Mouse (Mus musculus): ENCODE measurements around the gene Gm38392. TPM values are rescaled to one million over a fixed set of nuclear protein-coding genes. Genes with fewer than 3 reads are reported as not detected.
"Not testable (repeated sequence)": the region's sequence is repeated elsewhere in the genome, so short reads cannot be mapped to it uniquely, and the experiment has no call there.

The Gm38392 gene
- total RNA-seq, 4 experiments from 2014 or later, result 0.72 to 2.2 (median 0.81) TPM

GRCm38 (mm10) chr3:88280035-88280434 lies 7.0 kb downstream of the Gm38392 start:
- DNase-seq (ENCODE audit: low spot score in 2 of 2), result no peak

DNA sequence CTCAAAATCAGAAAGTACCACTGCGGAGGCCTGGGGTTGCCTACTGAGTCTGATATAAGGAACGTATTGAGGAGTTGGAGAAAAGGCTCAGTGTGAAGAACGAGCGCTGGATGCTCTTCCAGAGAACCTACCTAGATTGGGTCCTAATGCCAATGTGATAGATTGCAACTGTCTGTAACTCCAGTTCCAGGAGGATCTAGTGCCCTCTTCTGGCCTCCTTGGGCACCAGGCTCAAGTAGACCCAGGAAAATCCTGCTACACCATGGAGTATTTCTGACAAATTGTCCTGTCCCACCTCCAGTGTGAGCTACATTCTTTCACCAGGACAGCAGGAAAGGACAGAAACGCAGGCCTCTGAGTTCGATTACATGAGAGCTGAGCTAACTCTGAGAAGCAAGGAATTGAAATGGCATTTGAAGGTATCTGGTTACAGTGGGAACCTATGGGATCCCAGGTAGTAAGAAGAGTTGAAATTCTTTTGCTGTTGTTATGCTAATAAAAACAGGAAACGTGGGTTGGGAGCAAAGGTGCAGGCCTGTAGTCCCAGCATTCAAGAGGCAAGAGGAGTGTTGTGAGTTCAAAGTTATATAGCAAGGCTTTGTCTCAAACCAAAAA lies 10.4 kb downstream of the Gm38392 start:
- DNase-seq (ENCODE audit: low spot score in 2 of 2), result no peak

DNA sequence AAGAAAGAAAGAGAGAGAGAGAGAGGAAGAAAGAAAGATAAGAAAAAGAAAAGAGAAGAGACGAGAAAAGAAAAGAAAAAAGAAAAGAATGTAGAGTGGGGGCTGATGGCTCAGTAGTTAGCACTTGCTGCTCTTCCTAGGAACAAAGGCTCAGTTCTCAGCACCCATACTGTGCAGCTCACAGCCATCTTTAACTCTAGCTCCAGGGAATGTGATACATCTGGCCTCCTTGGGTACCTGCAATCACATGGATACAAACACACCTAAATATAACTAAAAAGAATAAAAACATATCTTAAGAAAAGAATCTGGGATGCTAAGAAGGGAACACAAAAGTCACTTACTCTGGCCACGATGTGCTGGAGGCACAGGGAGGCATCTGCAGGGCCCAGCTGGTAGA lies 10.9 kb downstream of the Gm38392 start:
- no peak for DNase-seq (ENCODE audit: low spot score in 2 of 2)

DNA sequence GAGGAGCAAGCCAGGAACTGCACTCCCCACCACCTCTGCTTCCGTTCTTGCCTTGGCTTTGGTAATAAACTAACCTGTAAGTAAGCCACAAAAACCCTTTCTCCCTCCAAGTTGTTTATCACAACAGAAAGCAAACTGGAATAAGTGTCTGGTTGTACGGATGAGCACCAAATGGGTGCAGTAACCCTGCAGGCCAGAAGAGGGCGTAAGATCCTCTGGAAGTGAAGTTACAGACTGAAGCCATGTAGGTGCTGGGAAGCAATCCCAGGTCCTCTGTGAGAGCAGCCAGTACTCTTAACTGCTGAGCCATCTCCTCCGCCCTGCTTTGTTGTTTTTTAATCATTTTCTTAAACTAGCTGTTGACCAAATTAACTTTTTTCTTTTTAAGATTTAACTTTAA lies 13.0 kb downstream of the Gm38392 start:
- no peak for DNase-seq (ENCODE audit: low spot score in 2 of 2)

DNA sequence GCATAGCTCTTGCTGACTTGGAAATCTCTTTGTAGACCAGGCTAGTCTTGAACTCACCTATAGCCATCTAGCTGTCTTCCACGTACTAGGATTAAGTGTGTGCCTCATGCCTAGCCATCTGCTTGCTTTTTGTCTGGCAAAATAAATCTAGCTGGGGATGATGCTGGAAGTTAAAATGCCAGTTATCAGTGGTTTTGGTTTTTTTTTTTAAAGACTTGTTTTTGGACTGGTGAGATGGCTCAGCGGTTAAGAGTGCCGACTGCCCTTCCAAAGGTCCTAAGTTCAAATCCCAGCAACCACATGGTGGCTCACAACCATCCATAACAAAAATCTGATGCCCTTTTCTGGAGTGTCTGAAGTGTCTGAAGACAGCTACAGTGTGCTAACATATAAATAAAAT lies 15.2 kb downstream of the Gm38392 start:
- DNase-seq (ENCODE audit: low spot score in 2 of 2), result no peak

DNA sequence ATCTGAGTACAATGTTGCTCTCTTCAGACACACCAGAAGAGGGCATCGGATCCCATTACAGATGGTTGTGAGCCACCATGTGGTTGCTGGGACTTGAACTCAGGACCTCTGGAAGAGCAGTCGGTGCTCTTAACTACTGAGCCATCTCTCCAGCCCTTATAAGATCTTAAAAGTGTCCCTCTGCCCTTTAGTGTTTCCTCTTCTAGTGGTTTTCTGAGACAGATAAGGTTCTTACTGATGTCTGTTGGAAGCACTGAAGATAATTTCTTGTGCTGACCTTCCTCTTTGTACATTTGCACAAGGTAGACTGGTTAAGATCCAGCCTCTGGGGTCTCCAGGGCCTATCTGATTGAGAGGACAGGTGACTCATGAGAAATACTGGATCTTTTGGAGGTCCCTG lies 15.7 kb downstream of the Gm38392 start:
- DNase-seq (ENCODE audit: low spot score in 2 of 2), result not testable (repeated sequence)

GRCm38 (mm10) chr3:88268991-88269390 lies 18.0 kb downstream of the Gm38392 start:
- no peak for DNase-seq (ENCODE audit: low spot score in 2 of 2)

DNA sequence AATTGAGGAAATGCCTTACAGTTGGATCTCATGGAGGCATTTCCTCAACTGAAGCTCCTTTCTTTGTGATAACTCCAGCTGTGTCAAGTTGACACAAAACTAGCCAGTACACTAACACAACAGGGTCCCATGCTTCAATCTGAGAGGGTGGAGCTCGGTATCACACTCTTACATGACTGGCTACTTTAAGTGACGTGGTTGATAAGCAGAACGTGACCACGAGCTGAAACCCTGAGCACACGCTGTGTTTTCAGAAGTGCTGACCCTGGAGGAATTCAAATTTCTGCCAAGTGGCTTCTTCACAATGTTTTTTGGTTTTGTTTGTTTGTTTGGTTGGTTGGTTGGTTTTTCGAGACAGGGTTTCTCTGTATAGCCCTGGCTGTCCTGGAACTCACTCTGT lies 19.0 kb downstream of the Gm38392 start:
- DNase-seq (ENCODE audit: low spot score in 2 of 2), result not testable (repeated sequence)

GRCm38 (mm10) chr3:88262346-88262745 lies 24.7 kb downstream of the Gm38392 start:
- DNase-seq (ENCODE audit: low spot score in 2 of 2), result no peak

- no peak for DNase-seq (ENCODE audit: low spot score in 2 of 2)
Measured at GRCm38 (mm10) chr3:88256382-88256781, 30.6 kb downstream of the Gm38392 start.

DNA sequence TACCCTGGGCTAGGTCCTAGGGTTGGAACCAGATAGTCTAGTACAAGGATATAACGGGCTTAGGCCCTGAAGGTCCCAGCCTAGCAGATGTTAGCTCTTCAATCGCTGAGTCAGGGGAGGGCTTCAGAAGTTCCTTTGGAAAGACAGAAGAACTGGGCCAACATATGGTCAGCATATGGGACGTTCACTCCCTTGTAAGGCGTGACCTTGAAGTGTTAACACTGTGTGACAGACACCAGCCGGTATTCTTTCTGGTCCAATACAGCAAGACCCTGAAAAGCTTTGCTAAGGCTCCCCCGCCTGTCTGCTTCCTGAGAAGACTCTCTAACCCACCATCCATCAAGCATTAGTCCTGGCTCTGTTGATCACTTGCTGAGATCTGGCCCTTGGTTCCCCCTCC lies 31.1 kb downstream of the Gm38392 start:
- no peak for DNase-seq (ENCODE audit: low spot score in 2 of 2)

GRCm38 (mm10) chr3:88254268-88254926 lies 32.6 kb downstream of the Gm38392 start, which contains the start of gene Rhbg:
Rhbg (minus strand) TSS chr3:88254709.
- DNase-seq (ENCODE audit: low spot score in 2 of 2), result peak in 1 of 2 experiments; percentile 46

DNA sequence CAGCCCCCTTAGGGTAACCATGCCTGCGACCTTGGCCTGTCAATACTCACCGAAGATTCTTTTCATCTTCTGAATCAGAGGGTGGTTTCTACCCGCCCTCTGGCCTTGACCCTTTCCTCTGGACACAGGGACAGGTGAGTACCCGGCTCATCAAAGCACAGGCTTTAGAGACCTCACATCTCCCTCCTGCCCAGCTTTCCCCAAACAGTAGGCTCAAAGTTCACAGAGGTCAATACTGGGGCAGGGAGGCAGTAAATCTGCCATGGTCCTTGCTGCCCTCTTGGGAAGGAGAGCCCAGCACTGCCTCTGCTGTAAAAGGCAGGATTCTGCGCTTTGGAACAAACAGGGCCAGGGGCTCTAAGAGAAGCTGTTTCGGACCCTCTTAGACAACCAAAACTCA lies 34.3 kb downstream of the Gm38392 start:
- DNase-seq (ENCODE audit: low spot score in 2 of 2), result no peak

GRCm38 (mm10) chr3:88248406-88248805 lies 38.6 kb downstream of the Gm38392 start:
- no peak for DNase-seq (ENCODE audit: low spot score in 2 of 2)

GRCm38 (mm10) chr3:88247666-88248065 lies 39.3 kb downstream of the Gm38392 start:
- no peak for DNase-seq (ENCODE audit: low spot score in 2 of 2)

- DNase-seq (ENCODE audit: low spot score in 2 of 2), result peak; percentile 41 to 52
Measured at GRCm38 (mm10) chr3:88245811-88246210, 41.2 kb downstream of the Gm38392 start.

- DNase-seq (ENCODE audit: low spot score in 2 of 2), result no peak
Measured at GRCm38 (mm10) chr3:88244071-88244470, 42.9 kb downstream of the Gm38392 start.

GRCm38 (mm10) chr3:88242531-88242930 lies 44.5 kb downstream of the Gm38392 start:
- peak; percentile 39 to 44 for DNase-seq (ENCODE audit: low spot score in 2 of 2)

DNA sequence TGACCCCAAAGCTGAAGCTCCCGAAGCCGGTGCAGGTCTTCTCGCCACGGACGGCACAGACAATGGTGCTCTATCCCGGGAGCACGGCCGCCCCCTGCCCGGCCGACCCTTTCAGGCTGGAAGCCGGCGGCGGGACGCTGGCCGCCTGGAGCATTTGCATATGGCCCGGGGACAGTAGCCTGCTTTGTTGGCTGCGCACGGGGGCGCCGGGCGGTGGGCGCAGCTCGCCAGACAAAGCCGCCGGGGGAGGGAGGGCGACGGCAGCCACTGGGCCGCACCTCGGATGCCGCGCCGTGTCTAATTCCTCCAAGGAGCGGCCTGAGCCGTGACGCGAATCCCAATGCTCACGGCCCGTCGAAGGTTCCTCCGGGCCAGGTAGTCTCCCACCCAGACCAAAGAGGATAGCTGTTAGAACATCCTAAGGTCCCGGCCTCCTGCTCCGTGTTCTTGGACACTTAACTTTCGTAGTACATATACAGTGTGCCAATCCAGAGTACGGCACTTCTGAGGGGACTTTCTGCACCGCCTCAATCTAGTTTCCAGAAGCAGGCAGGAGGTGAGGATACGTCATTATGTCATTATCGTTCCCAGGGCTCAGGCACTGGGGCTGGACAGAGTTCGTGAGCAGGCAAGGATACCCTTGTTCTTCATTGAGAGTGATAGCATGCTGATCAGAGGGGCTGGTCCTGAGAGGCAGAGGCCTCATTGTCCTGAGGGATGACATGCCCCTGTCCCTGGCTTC lies 45.8 kb downstream of the Gm38392 start:
- DNase-seq (ENCODE audit: low spot score in 2 of 2), result no peak

- no peak for DNase-seq (ENCODE audit: low spot score in 2 of 2)
Measured at GRCm38 (mm10) chr3:88239446-88239845, 47.6 kb downstream of the Gm38392 start.

GRCm38 (mm10) chr3:88238866-88239391 lies 48.1 kb downstream of the Gm38392 start:
- DNase-seq (ENCODE audit: low spot score in 2 of 2), result no peak

DNA sequence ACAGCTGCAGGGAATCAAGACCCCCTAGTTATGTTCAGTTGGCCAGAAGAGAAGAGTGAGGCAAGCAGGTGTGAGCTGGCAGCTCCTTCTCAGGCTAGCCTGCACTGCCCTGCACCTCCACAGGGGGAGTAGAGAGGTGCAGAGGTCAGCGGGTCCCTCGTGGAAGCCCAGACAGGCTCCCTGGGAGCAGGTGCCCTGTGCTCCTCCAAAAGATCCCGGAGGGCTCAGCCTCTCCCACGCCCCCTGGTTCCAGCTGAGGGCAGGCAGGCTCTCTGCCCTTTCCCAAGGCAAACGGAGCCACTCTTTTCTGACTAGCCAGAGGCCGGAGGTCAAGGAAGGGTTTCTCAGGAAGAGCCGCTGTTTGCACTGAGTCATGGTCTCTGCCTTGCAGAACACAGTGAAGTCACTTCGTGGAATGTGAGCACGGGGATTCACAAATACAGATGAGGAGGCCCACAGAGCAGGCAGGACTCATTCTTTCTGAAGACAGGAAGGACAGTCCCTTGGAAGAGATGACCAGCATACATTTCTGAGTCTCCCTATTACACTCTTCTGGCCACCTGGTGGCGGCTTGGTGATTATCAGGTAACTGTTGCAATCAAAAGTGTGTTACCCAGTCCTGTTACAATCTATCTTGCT lies 49.3 kb downstream of the Gm38392 start:
- no peak for DNase-seq (ENCODE audit: low spot score in 2 of 2)

Data from gastrocnemius, adult 8-10 months (tissue).